Mouse (Mus musculus) ES-Bruce4 (cell line): ENCODE results near the gene Svs1.

Experiments
- EP300 ChIP-seq: IDR thresholded peaks from 2 replicates; pipeline ENCODE4 v1.6.1; 2011; ENCODE audit warnings: low read depth, low read length; ENCODE audit not compliant: insufficient read depth
- POLR2A ChIP-seq: IDR thresholded peaks from one replicate; pipeline ENCODE4 v1.8.1; 2011; ENCODE audit warnings: low read length; ENCODE audit not compliant: insufficient read depth

GRCm38 (mm10) chr6:48979616-48980015 lies 7.0 kb upstream of the Svs1 start:
- TF ChIP-seq POLR2A: no peak
- TF ChIP-seq EP300: no peak
